Mouse (Mus musculus) liver, adult 2 months (tissue): ENCODE results near the gene Gpr171.

Experiments
- CTCF ChIP-seq: fragments of 200-500 bp; IDR thresholded peaks from 2 replicates; pipeline ENCODE4 v1.5.1; 2011; ENCODE audit warnings: low read depth, low read length, control low read depth
- POLR2A ChIP-seq: fragments of 200-500 bp; IDR thresholded peaks from 2 replicates; pipeline ENCODE4 v1.6.1; 2011; ENCODE audit warnings: low read length, control low read depth; ENCODE audit not compliant: insufficient read depth; ENCODE audit errors: extremely low read depth

- TF ChIP-seq CTCF (no peak), POLR2A (no peak)
These were observed 29.5 kb upstream of the Gpr171 start for GRCm38 (mm10) chr3:59131081-59131480.
